Mouse (Mus musculus): ENCODE results near the gene Cfap126. TPM values are rescaled to one million over a fixed set of nuclear protein-coding genes. Genes with fewer than 3 reads are reported as not detected.
"Not testable (repeated sequence)": the region's sequence is repeated elsewhere in the genome, so short reads cannot be mapped to it uniquely, and the experiment has no call there.

Gene Cfap126
- 7.2 and 8.3 TPM in 2 replicates for polyA plus RNA-seq (2015; fragmentation: Nextera tagmentation; extraction: Ambion mirVana)

- peaks cover 12% of the 10 kb centered on the region for H3K4me1 ChIP-seq
- no peaks in the 10 kb centered on the region for H3K27me3 ChIP-seq
- ATAC-seq (ENCODE audit: borderline replicate concordance, extremely low read depth, low FRiP score, low TSS enrichment) = peak; percentile 52; the same call in 1 of the 2 replicates
- H3K4me3 ChIP-seq = peak within 1 kb of the TSS; percentile 48
- under 1% methylated on average over 24 of the region's 24 CpGs for WGBS
- H3K27ac ChIP-seq = peak within 1 kb of the TSS; percentile 84
- H3K36me3 ChIP-seq = no peaks in the 10 kb centered on the region
- H3K9ac ChIP-seq = peak within 1 kb of the TSS; percentile 54
- H3K9me3 ChIP-seq = no peaks in the 10 kb centered on the region
- peak within 1 kb of the TSS; percentile 69 for H3K4me2 ChIP-seq
Measured at GRCm38 (mm10) chr1:171113873-171114299, at the start of gene Cfap126. TSS of gene Cfap126 (plus strand) at chr1:171113918.

GRCm38 (mm10) chr1:171064491-171065242 lies 49.1 kb upstream of the Cfap126 start, which contains the start of gene Fcgr3:
TSS of gene Fcgr3 (minus strand) at chr1:171064935.
- not testable (repeated sequence) for H3K9me3 ChIP-seq, H3K27ac ChIP-seq, H3K36me3 ChIP-seq
- Histone ChIP-seq H3K27me3 (peaks cover 29% of the 10 kb centered on the region), H3K9ac (peak within 1 kb of the TSS; percentile 0; the same call in 1 of the 2 replicates), H3K4me1 (peaks cover 30% of the 10 kb centered on the region), H3K4me3 (peak within 1 kb of the TSS; percentile 32), H3K4me2 (peak within 1 kb of the TSS; percentile 50)
- 1% methylated on average over 40 of the region's 75 CpGs for WGBS
- peak; percentile 66 for ATAC-seq (ENCODE audit: borderline replicate concordance, extremely low read depth, low FRiP score, low TSS enrichment)

GRCm38 (mm10) chr1:171065243-171065587 lies 48.5 kb upstream of the Cfap126 start:
- WGBS = 3% methylated on average over 24 of the region's 35 CpGs
- ATAC-seq (ENCODE audit: borderline replicate concordance, extremely low read depth, low FRiP score, low TSS enrichment) = peak; percentile 33

GRCm38 (mm10) chr1:171065768-171066167 lies 48.0 kb upstream of the Cfap126 start:
- H3K4me3 ChIP-seq = peak overlapping the region; percentile 30
- not testable (repeated sequence) for H3K27ac ChIP-seq, H3K9me3 ChIP-seq, H3K36me3 ChIP-seq, H3K9ac ChIP-seq
- H3K27me3 ChIP-seq = peaks cover 34% of the 10 kb centered on the region
- peak overlapping the region; percentile 48 for H3K4me2 ChIP-seq
- 8% methylated on average over 30 of the region's 45 CpGs for WGBS
- H3K4me1 ChIP-seq = peaks cover 19% of the 10 kb centered on the region
- peak; percentile 8 for ATAC-seq (ENCODE audit: borderline replicate concordance, extremely low read depth, low FRiP score, low TSS enrichment)

More at GRCm38 (mm10) chr1:171065243-171065587, 48.5 kb upstream of the Cfap126 start:
- not testable (repeated sequence) for H3K9ac ChIP-seq, H3K36me3 ChIP-seq, H3K27ac ChIP-seq, H3K9me3 ChIP-seq
- peak overlapping the region; percentile 46 for H3K4me2 ChIP-seq
- peaks cover 24% of the 10 kb centered on the region for H3K4me1 ChIP-seq
- H3K4me3 ChIP-seq = peak overlapping the region; percentile 32
- H3K27me3 ChIP-seq = peaks cover 33% of the 10 kb centered on the region

GRCm38 (mm10) chr1:171066583-171066982 lies 47.1 kb upstream of the Cfap126 start:
- ATAC-seq (ENCODE audit: borderline replicate concordance, extremely low read depth, low FRiP score, low TSS enrichment) = peak; percentile 11
- not testable (repeated sequence) for H3K27ac ChIP-seq, H3K9ac ChIP-seq, H3K9me3 ChIP-seq, H3K4me2 ChIP-seq, H3K4me3 ChIP-seq, H3K36me3 ChIP-seq
- WGBS = 29% methylated on average over 2 of the region's 10 CpGs
- peaks cover 12% of the 10 kb centered on the region for H3K4me1 ChIP-seq
- H3K27me3 ChIP-seq = peaks cover 37% of the 10 kb centered on the region

- not testable (repeated sequence) for H3K9me3 ChIP-seq; ATAC-seq (ENCODE audit: borderline replicate concordance, extremely low read depth, low FRiP score, low TSS enrichment); H3K27ac ChIP-seq; H3K4me3 ChIP-seq; H3K4me2 ChIP-seq; H3K9ac ChIP-seq; H3K36me3 ChIP-seq
- peaks cover 12% of the 10 kb centered on the region for H3K4me1 ChIP-seq
- H3K27me3 ChIP-seq = peaks cover 37% of the 10 kb centered on the region
- WGBS = 43% methylated on average over 5 of the region's 5 CpGs
Measured at GRCm38 (mm10) chr1:171067928-171068327, 45.8 kb upstream of the Cfap126 start.

- 53% methylated on average over 3 of the region's 3 CpGs for WGBS
- peaks cover 38% of the 10 kb centered on the region for H3K27me3 ChIP-seq
- H3K9ac ChIP-seq; H3K36me3 ChIP-seq; H3K4me2 ChIP-seq; ATAC-seq (ENCODE audit: borderline replicate concordance, extremely low read depth, low FRiP score, low TSS enrichment); H3K9me3 ChIP-seq; H3K4me1 ChIP-seq; H3K4me3 ChIP-seq; H3K27ac ChIP-seq: not testable (repeated sequence)
Measured at GRCm38 (mm10) chr1:171069508-171069907, 44.2 kb upstream of the Cfap126 start.

GRCm38 (mm10) chr1:171070879-171071278 lies 42.8 kb upstream of the Cfap126 start:
- not testable (repeated sequence) for H3K27ac ChIP-seq; ATAC-seq (ENCODE audit: borderline replicate concordance, extremely low read depth, low FRiP score, low TSS enrichment); H3K4me3 ChIP-seq; H3K9ac ChIP-seq; H3K4me1 ChIP-seq; H3K36me3 ChIP-seq; H3K9me3 ChIP-seq
- Histone ChIP-seq H3K4me2 (peak overlapping the region; percentile 32; the same call in 1 of the 2 replicates), H3K27me3 (peaks cover 31% of the 10 kb centered on the region)
- WGBS = 19% methylated on average over 16 of the region's 16 CpGs

GRCm38 (mm10) chr1:171071726-171072125 lies 42.0 kb upstream of the Cfap126 start:
- not testable (repeated sequence) for H3K4me3 ChIP-seq, H3K9me3 ChIP-seq, H3K4me1 ChIP-seq, H3K9ac ChIP-seq, H3K4me2 ChIP-seq, H3K27ac ChIP-seq, H3K36me3 ChIP-seq
- ATAC-seq (ENCODE audit: borderline replicate concordance, extremely low read depth, low FRiP score, low TSS enrichment) = peak; percentile 56
- no CpG with 5 or more reads among the region's 35 CpGs for WGBS
- H3K27me3 ChIP-seq = peaks cover 27% of the 10 kb centered on the region

- H3K4me2 ChIP-seq, H3K4me1 ChIP-seq, H3K9ac ChIP-seq, H3K36me3 ChIP-seq, H3K27ac ChIP-seq, H3K9me3 ChIP-seq, H3K4me3 ChIP-seq: not testable (repeated sequence)
- no CpG with 5 or more reads among the region's 45 CpGs for WGBS
- ATAC-seq (ENCODE audit: borderline replicate concordance, extremely low read depth, low FRiP score, low TSS enrichment) = peak; percentile 62
- peaks cover 29% of the 10 kb centered on the region for H3K27me3 ChIP-seq
Measured at GRCm38 (mm10) chr1:171072217-171072616, 41.5 kb upstream of the Cfap126 start.

- H3K27me3 ChIP-seq = peaks cover 37% of the 10 kb centered on the region
- not testable (repeated sequence) for H3K27ac ChIP-seq, H3K4me1 ChIP-seq, H3K4me3 ChIP-seq, H3K9ac ChIP-seq, H3K4me2 ChIP-seq, H3K36me3 ChIP-seq, H3K9me3 ChIP-seq
- WGBS = 18% methylated on average over 6 of the region's 10 CpGs
- peak; percentile 15; the same call in 1 of the 2 replicates for ATAC-seq (ENCODE audit: borderline replicate concordance, extremely low read depth, low FRiP score, low TSS enrichment)
Measured at GRCm38 (mm10) chr1:171074283-171074682, 39.4 kb upstream of the Cfap126 start.

GRCm38 (mm10) chr1:171076176-171076575 lies 37.5 kb upstream of the Cfap126 start:
- not testable (repeated sequence) for H3K27ac ChIP-seq; H3K9ac ChIP-seq; ATAC-seq (ENCODE audit: borderline replicate concordance, extremely low read depth, low FRiP score, low TSS enrichment); H3K9me3 ChIP-seq; H3K4me3 ChIP-seq; H3K36me3 ChIP-seq; H3K4me1 ChIP-seq; H3K4me2 ChIP-seq
- 64% methylated on average over 3 of the region's 5 CpGs for WGBS
- peaks cover 25% of the 10 kb centered on the region for H3K27me3 ChIP-seq
